In the genomic region with DNA sequence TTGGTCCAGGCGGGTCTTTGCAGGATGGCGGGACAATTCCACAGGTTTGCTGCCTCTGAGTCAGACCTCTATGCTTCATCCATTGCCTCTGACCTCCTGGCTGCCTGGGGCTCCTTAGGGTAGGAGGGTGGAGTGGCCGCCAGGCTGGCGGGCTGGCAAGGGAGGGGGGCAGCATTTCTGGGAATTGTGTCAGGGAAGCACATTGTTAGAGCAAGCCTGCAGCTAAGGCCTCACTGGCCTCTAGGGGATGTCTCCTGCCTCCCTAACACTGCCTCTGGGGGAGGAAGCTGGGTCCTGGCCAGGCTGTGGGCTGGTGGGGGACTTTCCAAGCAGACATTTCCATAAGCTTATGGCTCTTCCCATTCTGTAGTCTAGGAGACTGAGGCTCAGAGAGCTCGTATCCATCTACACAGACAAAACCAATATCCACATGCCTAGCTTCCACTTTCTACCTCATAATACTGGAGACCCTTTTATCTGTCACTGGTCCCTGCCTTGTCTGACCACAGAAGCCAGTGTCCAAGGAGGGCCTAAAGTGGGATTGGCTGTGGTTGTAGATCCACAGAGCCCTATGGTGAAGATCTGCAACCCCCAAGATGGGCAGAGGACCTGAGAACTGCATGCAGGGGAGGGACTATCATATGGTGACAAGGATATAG, we compare ENCODE assay signal across 8 mouse cellular contexts. TPM values are rescaled to one million over a fixed set of nuclear protein-coding genes. Genes with fewer than 3 reads are reported as not detected.
DNase-seq lines count a peak whose midpoint lies in the region; ATAC-seq lines count a peak whose summit lies in the region.

No protein-coding gene starts in this region.

- H3K4me1 ChIP-seq in midbrain, embryonic 10.5 days = peaks cover 64% of the 10 kb centered on the region
- peaks cover 16% of the 10 kb centered on the region for H3K4me1 ChIP-seq in midbrain, embryonic 11.5 days (ENCODE audit: control insufficient read depth, insufficient read depth, low read length)
- H3K4me1 ChIP-seq in midbrain, embryonic 15.5 days = peaks cover 22% of the 10 kb centered on the region

- no peak overlapping the region for H3K4me2 ChIP-seq in midbrain, embryonic 11.5 days
- no peak overlapping the region for H3K4me2 ChIP-seq in midbrain, embryonic 15.5 days

- no peaks in the 10 kb centered on the region for H3K9me3 ChIP-seq in midbrain, embryonic 10.5 days (replicated peaks)
- H3K9me3 ChIP-seq in midbrain, embryonic 11.5 days (ENCODE audit: control insufficient read depth, low read length) = no peaks in the 10 kb centered on the region
- H3K9me3 ChIP-seq in midbrain, embryonic 15.5 days = no peaks in the 10 kb centered on the region

- ATAC-seq in midbrain, embryonic 11.5 days (ENCODE audit: low FRiP score) = no peak
- ATAC-seq in midbrain, embryonic 15.5 days (replicated peaks) = no peak
- ATAC-seq in granulocyte monocyte progenitor cell, adult 5-6 weeks (replicated peaks; ENCODE audit: poor library complexity, severe bottlenecking) = no peak

- no peaks in the 10 kb centered on the region for H3K36me3 ChIP-seq in midbrain, embryonic 10.5 days
- no peaks in the 10 kb centered on the region for H3K36me3 ChIP-seq in midbrain, embryonic 11.5 days (ENCODE audit: control insufficient read depth, insufficient read depth, low read length)
- no peaks in the 10 kb centered on the region for H3K36me3 ChIP-seq in midbrain, embryonic 15.5 days (replicated peaks)

- DNase-seq in midbrain, embryonic 10.5 days (ENCODE audit: low spot score) = no peak
- no peak for DNase-seq in midbrain, embryonic 11.5 days (ENCODE audit: low spot score, missing footprints)
- peak; percentile 27 to 40 for DNase-seq in gastrocnemius, postnatal 36 days
- peak; percentile 54 to 67 for DNase-seq in kidney, adult 8-10 months
- no peak for DNase-seq in cerebellum, postnatal 4 days (ENCODE audit: low spot score in 2 of 2)
- no peak for DNase-seq in layer of hippocampus, adult 9-10 months (ENCODE audit: low spot score)

- H3K27me3 ChIP-seq in midbrain, embryonic 10.5 days (ENCODE audit: low read depth, poor library complexity, severe bottlenecking) = peaks cover 44% of the 10 kb centered on the region
- H3K27me3 ChIP-seq in midbrain, embryonic 11.5 days (ENCODE audit: control insufficient read depth, insufficient read depth, low read length) = peaks cover 17% of the 10 kb centered on the region
- peaks cover 20% of the 10 kb centered on the region for H3K27me3 ChIP-seq in midbrain, embryonic 15.5 days (replicated peaks)

- no peak overlapping the region for H3K4me3 ChIP-seq in midbrain, embryonic 10.5 days
- H3K4me3 ChIP-seq in midbrain, embryonic 11.5 days (ENCODE audit: low read depth, low read length) = no peak overlapping the region
- no peak overlapping the region for H3K4me3 ChIP-seq in midbrain, embryonic 15.5 days

- no peak overlapping the region for H3K9ac ChIP-seq in midbrain, embryonic 11.5 days (ENCODE audit: low read length)
- no peak overlapping the region for H3K9ac ChIP-seq in midbrain, embryonic 15.5 days

- 44% methylated on average over 5 of the region's 5 CpGs for whole genome bisulfite sequencing in midbrain, embryonic 10.5 days
- WGBS in midbrain, embryonic 11.5 days = 61% methylated on average over 5 of the region's 5 CpGs
- WGBS in midbrain, embryonic 15.5 days = 55% methylated on average over 5 of the region's 5 CpGs

- intact Hi-C loops in gastrocnemius, postnatal 36 days (cut with DNase I) = no loop called here

- peak overlapping the region; percentile 81 for H3K27ac ChIP-seq in midbrain, embryonic 10.5 days (replicated peaks)
- H3K27ac ChIP-seq in midbrain, embryonic 11.5 days (ENCODE audit: low read depth, low read length) = no peak overlapping the region
- H3K27ac ChIP-seq in midbrain, embryonic 15.5 days = 0 out of 2 replicates have a peak overlapping the region, but pooled peaks have one; percentile 39

RNA-seq across cellular contexts. Expression of a gene that starts 2.9 kb away (rescaled TPM):
- 14.5 and 18.0 TPM in 2 replicates for polyA plus RNA-seq in midbrain, embryonic 10.5 days (2016; fragmentation: Nextera tagmentation; extraction: Ambion mirVana)
- polyA plus RNA-seq in midbrain, embryonic 11.5 days (2014; fragmentation: Nextera tagmentation; extraction: Ambion mirVana) = 15.5 and 16.0 TPM in 2 replicates
- total RNA-seq in gastrocnemius, postnatal 36 days (2021) = 1 to 10 TPM; 6.0 to 7.8 TPM
- polyA plus RNA-seq in midbrain, embryonic 15.5 days (2015; fragmentation: Nextera tagmentation; extraction: Ambion mirVana) = 52.2 and 54.5 TPM in 2 replicates
- 25.2 and 27.0 TPM in 2 replicates for total RNA-seq in granulocyte monocyte progenitor cell, adult 5-6 weeks (2014; fragmentation: Nextera tagmentation)
- total RNA-seq in granulocyte monocyte progenitor cell, adult 5-6 weeks (2017) = 13.6 and 14.1 TPM in 2 replicates

RNA-seq across cellular contexts. Expression of a gene that starts 5.8 kb away (rescaled TPM):
- 17.6 and 18.8 TPM in 2 replicates for polyA plus RNA-seq in midbrain, embryonic 10.5 days (2016; fragmentation: Nextera tagmentation; extraction: Ambion mirVana)
- 12.5 and 14.6 TPM in 2 replicates for polyA plus RNA-seq in midbrain, embryonic 11.5 days (2014; fragmentation: Nextera tagmentation; extraction: Ambion mirVana)
- total RNA-seq in gastrocnemius, postnatal 36 days (2021) = 10 to 100 TPM in 1 of 2 experiments, 1 to 10 TPM in 1; 7.6 to 14.2 TPM
- polyA plus RNA-seq in midbrain, embryonic 15.5 days (2015; fragmentation: Nextera tagmentation; extraction: Ambion mirVana) = 18.3 and 19.7 TPM in 2 replicates
- total RNA-seq in granulocyte monocyte progenitor cell, adult 5-6 weeks (2014; fragmentation: Nextera tagmentation) = not detected in 2 replicates
- total RNA-seq in granulocyte monocyte progenitor cell, adult 5-6 weeks (2017) = not detected in 2 replicates

RNA-seq across cellular contexts. Expression of a gene that starts 16.6 kb away (rescaled TPM):
- 74.5 and 81.1 TPM in 2 replicates for polyA plus RNA-seq in midbrain, embryonic 10.5 days (2016; fragmentation: Nextera tagmentation; extraction: Ambion mirVana)
- 61.6 and 65.4 TPM in 2 replicates for polyA plus RNA-seq in midbrain, embryonic 11.5 days (2014; fragmentation: Nextera tagmentation; extraction: Ambion mirVana)
- 1 to 10 TPM; 2.3 to 2.7 TPM for total RNA-seq in gastrocnemius, postnatal 36 days (2021)
- 65.4 and 67.3 TPM in 2 replicates for polyA plus RNA-seq in midbrain, embryonic 15.5 days (2015; fragmentation: Nextera tagmentation; extraction: Ambion mirVana)
- total RNA-seq in granulocyte monocyte progenitor cell, adult 5-6 weeks (2014; fragmentation: Nextera tagmentation) = 246 and 266 TPM in 2 replicates
- 78.6 and 96.8 TPM in 2 replicates for total RNA-seq in granulocyte monocyte progenitor cell, adult 5-6 weeks (2017)

RNA-seq across cellular contexts. Expression of a gene that starts 20.4 kb away (rescaled TPM):
- polyA plus RNA-seq in midbrain, embryonic 10.5 days (2016; fragmentation: Nextera tagmentation; extraction: Ambion mirVana) = 0.19 and 0.32 TPM in 2 replicates
- not detected in 2 replicates for polyA plus RNA-seq in midbrain, embryonic 11.5 days (2014; fragmentation: Nextera tagmentation; extraction: Ambion mirVana)
- not detected for total RNA-seq in gastrocnemius, postnatal 36 days (2021)
- polyA plus RNA-seq in midbrain, embryonic 15.5 days (2015; fragmentation: Nextera tagmentation; extraction: Ambion mirVana) = not detected in 2 replicates
- not detected in 2 replicates for total RNA-seq in granulocyte monocyte progenitor cell, adult 5-6 weeks (2014; fragmentation: Nextera tagmentation)
- not detected in 2 replicates for total RNA-seq in granulocyte monocyte progenitor cell, adult 5-6 weeks (2017)

RNA-seq across cellular contexts. Expression of a gene that starts 21.0 kb away (rescaled TPM):
- polyA plus RNA-seq in midbrain, embryonic 10.5 days (2016; fragmentation: Nextera tagmentation; extraction: Ambion mirVana) = not detected in 2 replicates
- polyA plus RNA-seq in midbrain, embryonic 11.5 days (2014; fragmentation: Nextera tagmentation; extraction: Ambion mirVana) = not detected in 2 replicates
- total RNA-seq in gastrocnemius, postnatal 36 days (2021) = not detected
- polyA plus RNA-seq in midbrain, embryonic 15.5 days (2015; fragmentation: Nextera tagmentation; extraction: Ambion mirVana) = not detected in 2 replicates
- not detected in 2 replicates for total RNA-seq in granulocyte monocyte progenitor cell, adult 5-6 weeks (2014; fragmentation: Nextera tagmentation)
- not detected in 2 replicates for total RNA-seq in granulocyte monocyte progenitor cell, adult 5-6 weeks (2017)

Comparison
In these comparisons a context has a peak if more than half of its experiments do, and no peak if none do; other contexts are left out.
1. DNase-seq: peak in gastrocnemius, postnatal 36 days (2 of 2) and kidney, adult 8-10 months (2 of 2); none in midbrain, embryonic 10.5 days (single experiment), midbrain, embryonic 11.5 days (single experiment), cerebellum, postnatal 4 days (0 of 2) and layer of hippocampus, adult 9-10 months (single experiment).